Mouse (Mus musculus) ES-E14 (cell line): ENCODE measurements around the gene Ddx42. TPM values are rescaled to one million over a fixed set of nuclear protein-coding genes. Genes with fewer than 3 reads are reported as not detected.
"Not testable (repeated sequence)": the region's sequence is repeated elsewhere in the genome, so short reads cannot be mapped to it uniquely, and the experiment has no call there.

ENCODE experiments used
- DNase-seq: peaks from one replicate; pipeline ENCODE4 v3.0.0-alpha.2; 2013; ENCODE audit warnings: low read depth, low spot score
- H3K27ac ChIP-seq: 2 replicates; pipeline ENCODE4 v1.5.1; 2012; ENCODE audit warnings: low read depth, mild to moderate bottlenecking, low read length, moderate library complexity, mixed read lengths; ENCODE audit not compliant: poor library complexity, insufficient read depth, severe bottlenecking
- H3K36me3 ChIP-seq: 2 replicates; pipeline ENCODE4 v1.6.1; 2012; ENCODE audit warnings: mild to moderate bottlenecking, low read length, moderate library complexity, mixed read lengths; ENCODE audit not compliant: control insufficient read depth, poor library complexity, insufficient read depth, severe bottlenecking
- H3K4me1 ChIP-seq, 2 experiments: fragments of 150-350 bp in 1 of 2; sonication (generic) in 1 of 2; 2 replicates each; pipeline ENCODE4 v1.6.1; 2012; ENCODE audit warnings: low read length in 2 of 2, mild to moderate bottlenecking in 1 of 2, mixed read lengths in 1 of 2; ENCODE audit not compliant: control insufficient read depth in 2 of 2, insufficient read depth in 2 of 2, poor library complexity in 1 of 2
- H3K4me3 ChIP-seq, 2 experiments: fragments of 150-350 bp in 1 of 2; sonication (generic) in 1 of 2; 2 replicates each; pipeline ENCODE4 v1.5.1; 2012; ENCODE audit warnings: low read length in 2 of 2, low read depth in 1 of 2, mild to moderate bottlenecking in 1 of 2, mixed read lengths in 1 of 2; ENCODE audit not compliant: insufficient read depth in 1 of 2, poor library complexity in 1 of 2, severe bottlenecking in 1 of 2
- H3K9ac ChIP-seq: 2 replicates; pipeline ENCODE4 v1.6.1; 2012; ENCODE audit warnings: low read depth, mild to moderate bottlenecking, low read length, mixed read lengths; ENCODE audit not compliant: poor library complexity, insufficient read depth, severe bottlenecking
- H3K9me3 ChIP-seq: fragments of 150-350 bp; sonication (generic); 2 replicates; pipeline ENCODE4 v1.6.1; 2012; ENCODE audit warnings: low read depth, mild to moderate bottlenecking, low read length; ENCODE audit not compliant: control insufficient read depth, insufficient read depth
- CHD2 ChIP-seq: IDR thresholded peaks from 2 replicates; pipeline ENCODE4 v1.6.1; 2014; ENCODE audit warnings: mild to moderate bottlenecking, low read depth, low read length, inconsistent platforms
- HCFC1 ChIP-seq: IDR thresholded peaks from 2 replicates; pipeline ENCODE4 v1.6.1; 2012; ENCODE audit warnings: low read length, inconsistent platforms, borderline replicate concordance; ENCODE audit not compliant: insufficient read depth
- MAFK ChIP-seq: IDR thresholded peaks from 2 replicates; pipeline ENCODE4 v1.6.1; 2014; ENCODE audit warnings: mild to moderate bottlenecking, low read depth, low read length, inconsistent platforms; ENCODE audit not compliant: insufficient read depth
- ZC3H11A ChIP-seq: IDR thresholded peaks from 2 replicates; pipeline ENCODE4 v1.6.1; 2012; ENCODE audit warnings: low read depth, mild to moderate bottlenecking, inconsistent platforms, low read length, borderline replicate concordance
- ZNF384 ChIP-seq: IDR thresholded peaks from 2 replicates; pipeline ENCODE4 v1.6.1; 2012; ENCODE audit warnings: low read depth, low read length, inconsistent platforms
- in situ Hi-C, 2 experiments: fragments of 600-800 bp; cut with MboI; formaldehyde crosslinking; loops; one replicate each; pipeline ENCODE4 v1.15.1; 2025; ENCODE audit warnings: low sequenced_read_pairs in 2 of 2, inconsistent platforms in 1 of 2; ENCODE audit not compliant: unreplicated experiment in 2 of 2
- total RNA-seq: library from RNA; depleted of rRNA; stranded (reverse); fragments of 300-350 nt; gene quantifications from 2 replicates; pipeline ENCODE4 v1.2.3, GENCODE M21; 2012

Gene Ddx42
- total RNA-seq, 1 experiment, result 64.3 TPM

- Histone ChIP-seq H3K9ac (no peak overlapping the region), H3K27ac (no peak overlapping the region), H3K36me3 (peaks cover 3% of the 10 kb centered on the region; the same call in 1 of the 2 replicates), H3K4me1 (peaks cover 2% of the 10 kb centered on the region in 2 experiments; a peak in 1 of 4 replicates), H3K4me3 (no peak overlapping the region), H3K9me3 (no peaks in the 10 kb centered on the region)
- in situ Hi-C loops, result no loop called here
- TF ChIP-seq CHD2, result no peak
- TF ChIP-seq ZC3H11A, result no peak
- no peak for TF ChIP-seq MAFK
- no peak for TF ChIP-seq ZNF384
- no peak for TF ChIP-seq HCFC1
- no peak for DNase-seq
Measured at GRCm38 (mm10) chr11:106195341-106195740, 21.4 kb upstream of the Ddx42 start.

- Histone ChIP-seq H3K9ac (no peak overlapping the region), H3K4me1 (no peaks in the 10 kb centered on the region), H3K4me3 (no peak overlapping the region), H3K9me3 (no peaks in the 10 kb centered on the region), H3K27ac (no peak overlapping the region), H3K36me3 (peaks cover 22% of the 10 kb centered on the region)
- in situ Hi-C loops, result no loop called here
- TF ChIP-seq CHD2, result no peak
- no peak for TF ChIP-seq ZC3H11A
- no peak for TF ChIP-seq HCFC1
- TF ChIP-seq MAFK, result no peak
- no peak for TF ChIP-seq ZNF384
- DNase-seq, result no peak
Measured at GRCm38 (mm10) chr11:106198277-106198676, 18.4 kb upstream of the Ddx42 start.

GRCm38 (mm10) chr11:106199997-106200396, 16.7 kb upstream of the Ddx42 start:
- H3K27ac ChIP-seq, H3K4me1 ChIP-seq, H3K9me3 ChIP-seq, in situ Hi-C loops, H3K9ac ChIP-seq, H3K4me3 ChIP-seq, DNase-seq: not testable (repeated sequence)
- H3K36me3 ChIP-seq, result peaks cover 26% of the 10 kb centered on the region

GRCm38 (mm10) chr11:106200756-106201155, 16.0 kb upstream of the Ddx42 start:
- in situ Hi-C loops, result no loop called here

More at GRCm38 (mm10) chr11:106200756-106201155, 16.0 kb upstream of the Ddx42 start:
- Histone ChIP-seq H3K27ac (no peak overlapping the region), H3K4me3 (no peak overlapping the region), H3K9ac (no peak overlapping the region), H3K9me3 (no peaks in the 10 kb centered on the region), H3K36me3 (peaks cover 29% of the 10 kb centered on the region), H3K4me1 (no peaks in the 10 kb centered on the region)
- DNase-seq, result no peak
- no peak for TF ChIP-seq ZNF384
- no peak for TF ChIP-seq MAFK
- TF ChIP-seq CHD2, result no peak
- no peak for TF ChIP-seq HCFC1
- no peak for TF ChIP-seq ZC3H11A
